Mouse (Mus musculus) adrenal gland, adult 18-20 months (tissue): ENCODE measurements at regions not wholly inside any gene's neighbourhood (a gene's known extent, or its start where the extent isn't known, plus 50 kb on each side); places are given as distances from the start of the nearest gene placed in this dataset.

Source experiments
- DNase-seq, 2 experiments: peaks; one replicate each; pipeline ENCODE4 v3.0.0; 2021 to 2022; ENCODE audit warnings: low spot score in 2 of 2

GRCm38 (mm10) chr11:84706692-84707091, 112.6 kb downstream of the Mrm1 start:
- DNase-seq = no peak

- DNase-seq = no peak
Measured at GRCm38 (mm10) chr11:84701319-84702175, 117.8 kb downstream of the Mrm1 start.

GRCm38 (mm10) chr11:84697521-84697920, 121.8 kb downstream of the Mrm1 start:
- no peak for DNase-seq

DNA sequence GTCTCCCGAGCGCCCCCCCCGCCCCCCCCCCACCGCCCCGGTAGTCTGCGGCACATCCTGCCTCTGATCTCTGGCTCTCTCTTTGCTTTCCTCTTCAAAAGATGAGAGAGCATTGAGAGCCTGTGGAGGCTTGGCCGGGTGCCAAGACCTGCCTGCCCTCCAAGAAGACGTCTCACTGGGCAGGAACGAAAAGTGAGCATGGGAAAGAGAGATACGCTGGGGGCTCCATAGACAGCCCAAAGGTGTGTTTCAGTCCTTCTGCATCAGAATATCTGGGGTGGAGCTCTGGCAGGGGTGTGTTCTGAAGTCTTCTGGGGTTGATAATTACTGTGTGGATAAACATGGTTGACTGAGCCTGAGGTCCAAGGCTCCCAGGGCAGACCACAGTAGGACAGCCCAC, 126.7 kb downstream of the Mrm1 start:
- DNase-seq = no peak

- no peak for DNase-seq
Measured at GRCm38 (mm10) chr11:84691410-84692148, 127.7 kb downstream of the Mrm1 start.

DNA sequence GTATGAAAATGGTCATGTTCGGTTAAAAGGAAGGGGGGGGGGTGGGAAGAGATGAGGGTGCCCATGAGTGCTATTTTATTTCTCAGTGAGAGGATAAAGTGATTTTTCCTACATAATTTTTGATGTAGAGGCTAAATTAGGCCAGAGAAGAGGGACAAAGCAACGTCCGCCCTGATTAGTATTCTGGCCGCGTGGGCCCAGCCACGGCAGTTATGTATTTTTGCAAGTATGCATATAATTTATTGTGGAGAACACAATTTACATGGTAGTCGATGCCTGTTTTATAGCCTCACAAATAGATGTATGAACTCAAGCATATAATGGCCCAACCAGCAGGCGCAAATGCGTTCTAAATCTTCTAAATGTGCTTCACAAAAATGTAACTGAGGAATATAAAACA, 132.8 kb downstream of the Mrm1 start:
- DNase-seq = no peak

DNA sequence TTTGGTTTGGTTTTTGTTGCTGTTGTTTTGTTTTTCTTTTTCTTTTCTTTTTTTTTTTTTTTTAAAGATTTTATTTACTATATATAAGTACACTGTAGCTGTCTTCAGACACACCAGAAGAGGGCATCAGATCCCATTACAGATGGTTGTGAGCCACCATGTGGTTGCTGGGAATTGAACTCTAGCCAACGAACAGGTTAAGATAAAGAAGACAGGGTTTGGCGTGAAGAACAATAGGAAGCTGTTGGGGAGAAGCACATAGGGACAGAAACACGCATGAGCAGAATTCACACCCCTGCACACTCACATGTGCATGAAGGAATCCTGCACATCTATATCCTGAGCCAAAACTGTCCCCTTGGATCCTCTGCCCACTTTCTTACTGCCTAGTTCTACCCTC, 135.0 kb downstream of the Mrm1 start:
- DNase-seq = no peak

GRCm38 (mm10) chr11:84682931-84683330, 136.4 kb downstream of the Mrm1 start:
- no peak for DNase-seq

DNA sequence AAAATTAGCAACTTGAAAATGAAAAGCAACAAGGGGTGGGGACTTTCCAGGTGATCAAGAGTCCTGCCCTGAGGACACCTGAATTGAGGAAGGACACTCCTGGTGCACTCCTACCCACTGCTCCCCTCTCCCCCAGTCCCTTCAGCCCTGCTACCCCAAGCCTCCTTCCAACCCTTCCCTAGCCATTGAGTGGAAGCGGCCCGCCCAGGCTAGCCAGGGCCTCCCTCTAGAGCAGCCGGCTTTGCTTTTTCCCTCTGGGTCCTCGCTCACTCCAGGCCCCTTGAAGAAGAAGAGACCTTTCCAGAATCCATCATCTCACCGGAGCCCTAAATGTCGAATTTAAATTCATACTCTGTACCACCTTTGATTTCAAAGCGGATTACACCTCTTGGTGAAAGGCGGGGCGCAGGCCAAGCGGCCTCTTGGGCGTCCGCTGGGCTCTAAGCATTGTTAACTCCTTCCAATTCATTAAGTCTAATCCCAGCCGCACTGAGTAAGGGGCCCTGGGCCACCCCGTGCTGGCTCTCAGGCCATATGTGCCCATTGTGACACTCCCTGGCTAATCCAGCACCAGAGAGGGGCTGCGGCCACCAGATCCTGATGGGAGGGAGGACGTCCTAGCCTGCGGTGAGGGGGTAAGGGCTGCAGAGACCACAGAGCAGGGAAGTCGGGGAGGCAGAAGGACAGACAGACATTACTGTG, 142.8 kb downstream of the Mrm1 start:
- DNase-seq = no peak

- no peak for DNase-seq
Measured at GRCm38 (mm10) chr11:84672841-84673473, 146.4 kb downstream of the Mrm1 start.

DNA sequence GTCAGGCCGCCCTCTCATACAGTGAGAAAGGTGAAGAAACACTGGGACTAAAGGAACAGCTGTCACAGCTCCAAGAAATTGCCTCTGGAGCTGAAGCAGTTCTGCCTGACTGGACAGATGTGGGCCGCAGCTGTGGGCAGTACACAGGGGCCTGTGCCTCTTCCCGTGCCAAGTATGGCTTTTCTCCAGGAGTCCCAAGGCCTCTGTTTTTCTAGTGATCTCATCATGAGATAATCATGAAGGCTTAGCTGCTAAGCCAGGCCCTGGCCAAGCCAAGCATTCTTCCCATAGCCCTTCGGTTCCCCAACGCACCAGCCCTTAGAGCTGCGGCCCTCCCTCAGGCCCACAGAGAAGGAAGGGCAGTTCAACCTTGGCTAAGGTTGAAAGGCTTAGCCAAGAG, 146.2 kb upstream of the Lhx1 start:
- DNase-seq = peak in 1 of 2 experiments; percentile 20

DNA sequence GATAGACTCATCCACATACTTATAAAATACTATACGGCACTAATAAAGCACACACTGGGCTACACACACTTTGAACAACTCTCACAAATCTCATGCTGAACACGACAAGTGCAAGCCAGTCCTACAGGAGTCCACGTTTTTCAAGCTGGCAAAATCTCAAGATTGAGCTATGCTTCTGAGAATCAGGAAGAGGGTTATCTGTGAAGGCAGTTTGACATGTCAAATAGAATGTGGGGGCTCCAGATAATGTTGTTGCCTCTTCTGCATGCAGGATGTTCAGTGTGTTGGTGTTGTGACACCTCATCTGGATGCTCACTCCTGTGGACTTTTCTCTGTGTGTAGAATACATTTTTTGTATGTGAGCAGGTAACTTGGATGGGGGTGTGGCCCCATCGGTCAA, 142.4 kb upstream of the Lhx1 start:
- DNase-seq = no peak

GRCm38 (mm10) chr11:84664258-84664657, 138.9 kb upstream of the Lhx1 start:
- DNase-seq = no peak

- peak; percentile 34 to 53 for DNase-seq
Measured at GRCm38 (mm10) chr11:84661981-84662380, 136.6 kb upstream of the Lhx1 start.

DNA sequence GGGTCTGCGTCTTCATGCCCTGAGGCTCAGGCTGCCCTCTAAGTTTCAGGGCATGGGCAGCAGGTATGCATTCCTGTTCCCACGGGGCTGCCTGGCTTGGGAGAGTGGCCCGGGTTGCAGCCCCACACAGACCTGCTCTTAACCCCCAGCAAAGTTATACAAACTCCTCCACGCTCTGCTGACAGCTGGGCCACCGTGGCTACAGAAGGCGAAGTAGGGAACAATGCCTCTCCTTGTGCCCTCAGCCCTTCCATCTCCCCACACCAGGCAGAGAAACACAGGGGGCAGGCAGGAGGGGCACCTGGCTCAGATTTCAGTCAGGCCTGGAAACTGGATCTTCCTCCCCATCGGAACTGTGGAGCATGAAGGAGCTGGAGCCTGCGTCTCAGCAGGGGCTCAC, 135.5 kb upstream of the Lhx1 start:
- DNase-seq = no peak

DNA sequence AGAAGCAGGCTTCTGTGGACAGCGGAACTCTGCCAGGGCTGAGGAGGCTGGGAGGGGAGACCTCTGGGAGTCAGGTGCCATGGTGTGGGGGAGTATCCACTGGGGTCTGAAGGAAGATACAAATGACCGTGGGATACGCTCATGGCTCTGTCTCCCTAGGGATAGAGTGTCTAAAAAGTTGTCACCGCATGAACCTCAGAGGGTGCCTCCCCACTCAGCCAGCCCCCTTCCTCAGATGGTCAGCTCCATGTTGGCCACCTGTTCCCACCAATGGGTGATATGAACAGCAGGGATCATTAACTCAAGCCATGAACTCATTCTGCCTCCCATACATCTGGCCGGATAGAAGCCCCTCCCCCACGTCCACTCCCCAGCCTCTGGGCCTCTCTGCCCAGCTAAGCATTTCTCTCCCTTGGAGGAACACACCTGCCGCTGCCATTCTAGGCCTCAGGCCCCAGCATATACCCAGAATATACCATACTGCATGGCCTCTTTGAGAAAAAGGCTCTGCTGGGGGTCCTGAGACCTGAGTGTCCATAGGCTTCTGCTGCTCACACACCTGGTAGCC, 134.1 kb upstream of the Lhx1 start:
- no peak for DNase-seq

DNA sequence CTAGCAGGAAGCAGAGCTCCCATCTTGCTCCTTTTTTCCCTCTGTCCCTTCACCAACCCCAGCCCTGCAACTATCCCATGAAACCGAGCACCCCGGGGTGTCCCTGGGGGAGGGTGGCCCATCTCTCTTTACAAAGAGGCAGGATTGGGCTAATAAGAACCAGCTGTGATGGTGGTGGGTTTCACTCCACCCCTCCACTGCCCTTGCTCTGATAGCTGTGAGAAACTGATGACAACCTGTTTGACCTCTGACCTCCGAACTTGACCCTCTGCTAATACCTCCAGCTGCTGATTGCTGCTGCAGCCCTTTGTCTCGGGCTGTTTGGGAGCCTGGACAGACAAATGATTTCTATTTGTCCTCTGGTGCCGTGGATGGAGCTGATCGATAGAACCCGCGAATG, 128.1 kb upstream of the Lhx1 start:
- no peak for DNase-seq

- DNase-seq = no peak
Measured at GRCm38 (mm10) chr11:84648899-84649298, 123.6 kb upstream of the Lhx1 start.

GRCm38 (mm10) chr11:84647104-84647503, 121.8 kb upstream of the Lhx1 start:
- no peak for DNase-seq

DNA sequence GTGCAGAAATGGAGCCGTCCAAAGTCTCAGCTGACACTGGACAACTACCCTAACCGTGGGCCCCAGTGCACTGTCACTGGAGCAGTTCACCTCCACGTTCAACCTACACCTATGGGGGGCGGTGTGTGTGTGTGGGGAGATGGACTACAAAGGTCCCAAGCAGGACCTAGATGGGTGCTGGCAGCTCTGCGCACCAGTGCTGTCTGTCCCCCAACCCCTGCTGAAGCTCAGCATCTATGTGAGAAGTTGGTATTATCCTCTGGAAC, 117.7 kb upstream of the Lhx1 start:
- no peak for DNase-seq
